Mouse (Mus musculus) spleen, adult 2 months (tissue): Measurements from ENCODE around the gene Tgfb1i1. TPM values are rescaled to one million over a fixed set of nuclear protein-coding genes. Genes with fewer than 3 reads are reported as not detected.

Experiments used
- DNase-seq, 2 experiments: peaks; one replicate each; pipeline versions ENCODE4 v3.0.0 to v3.0.0-alpha.2; 2012 to 2021; ENCODE audit warnings: low spot score in 2 of 2, low read depth in 1 of 2
- H3K27ac ChIP-seq: fragments of 200-500 bp; 2 replicates; pipeline ENCODE4 v1.5.1; 2012; ENCODE audit warnings: low read length, inconsistent platforms; ENCODE audit not compliant: insufficient read depth
- H3K27me3 ChIP-seq: fragments of 200-500 bp; 2 replicates; pipeline ENCODE4 v1.6.1; 2012; ENCODE audit warnings: mild to moderate bottlenecking, moderate library complexity, low read length, inconsistent platforms; ENCODE audit not compliant: control insufficient read depth, insufficient read depth
- H3K36me3 ChIP-seq: fragments of 200-500 bp; 2 replicates; pipeline ENCODE4 v1.6.1; 2012; ENCODE audit warnings: mild to moderate bottlenecking, low read length, inconsistent platforms; ENCODE audit not compliant: control insufficient read depth, insufficient read depth
- H3K4me1 ChIP-seq: fragments of 200-500 bp; 2 replicates; pipeline ENCODE4 v1.6.1; 2011; ENCODE audit warnings: inconsistent platforms; ENCODE audit not compliant: control insufficient read depth, insufficient read depth, insufficient read length
- H3K4me3 ChIP-seq: fragments of 200-500 bp; 2 replicates; pipeline ENCODE4 v1.5.1; 2011; ENCODE audit warnings: mild to moderate bottlenecking, inconsistent platforms; ENCODE audit not compliant: insufficient read depth, insufficient read length; ENCODE audit errors: extremely low read depth
- CTCF ChIP-seq: fragments of 200-500 bp; IDR thresholded peaks from 2 replicates; pipeline ENCODE4 v1.5.1; 2011; ENCODE audit warnings: mild to moderate bottlenecking, inconsistent platforms; ENCODE audit not compliant: insufficient read depth, insufficient read length, insufficient replicate concordance; ENCODE audit errors: extremely low read depth
- POLR2A ChIP-seq: fragments of 200-500 bp; IDR thresholded peaks from 2 replicates; pipeline ENCODE4 v1.6.1; 2011; ENCODE audit warnings: low read depth, low read length, inconsistent platforms
- WGBS: fragments of 180-500 bp; shearing (Covaris S2); methylation state at CpG from one replicate; pipeline ENCODE4 v1.1.7; 2018; 5-methylcytosine and 5-hydroxymethylcytosine counted together
- polyA plus RNA-seq: library from polyadenylated mRNA; depleted of rRNA; stranded (reverse); fragments of >200 nt; gene quantifications from 2 replicates; pipeline ENCODE4 v1.2.3, GENCODE M21; 2012

Gene Tgfb1i1
- polyA plus RNA-seq, 1 experiment: 33.8 TPM

DNA sequence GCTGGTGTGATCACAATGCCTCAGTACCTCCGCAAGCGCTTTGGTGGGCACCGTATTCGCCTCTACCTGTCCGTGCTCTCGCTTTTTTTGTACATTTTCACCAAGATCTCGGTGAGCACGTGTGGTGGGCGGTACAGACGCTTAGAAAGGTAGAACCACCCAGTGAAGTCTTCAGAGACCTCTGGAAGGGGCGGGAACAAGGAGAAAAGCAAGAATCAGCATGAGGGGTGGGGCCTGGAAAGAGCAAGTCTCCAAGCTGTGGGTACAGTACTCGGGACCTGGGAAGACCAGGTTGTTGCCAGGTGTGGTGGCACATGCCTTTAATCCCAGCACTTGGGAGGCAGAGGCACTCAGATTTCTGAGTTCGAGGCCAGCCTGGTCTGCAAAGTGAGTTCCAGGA lies 20.8 kb downstream of the Tgfb1i1 start:
- Histone ChIP-seq H3K27ac (no peak overlapping the region), H3K4me3 (no peak overlapping the region), H3K36me3 (peaks cover 8% of the 10 kb centered on the region), H3K27me3 (no peaks in the 10 kb centered on the region), H3K4me1 (no peaks in the 10 kb centered on the region)
- 68% methylated on average over 13 of the region's 13 CpGs for WGBS
- DNase-seq: no peak
- TF ChIP-seq CTCF: no peak
- TF ChIP-seq POLR2A: no peak

DNA sequence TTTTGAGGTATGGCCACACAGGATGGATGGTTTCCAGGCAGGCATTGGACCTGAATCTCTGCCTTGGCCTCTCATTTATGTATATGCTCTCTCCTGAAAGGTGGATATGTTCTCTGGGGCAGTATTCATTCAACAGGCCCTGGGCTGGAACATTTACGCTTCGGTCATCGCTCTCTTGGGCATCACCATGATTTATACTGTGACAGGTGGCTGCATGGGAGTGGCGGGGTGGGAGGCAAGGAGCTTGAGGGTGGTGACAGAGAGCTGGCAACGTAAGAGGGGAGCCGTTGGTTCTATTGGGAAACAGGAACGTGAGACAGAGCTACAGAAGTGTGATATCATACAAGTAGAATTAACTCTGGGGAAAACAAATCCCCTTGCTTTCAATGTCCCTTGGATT lies 21.2 kb downstream of the Tgfb1i1 start:
- WGBS: 81% methylated on average over 7 of the region's 7 CpGs
- Histone ChIP-seq H3K4me3 (no peak overlapping the region), H3K36me3 (peaks cover 9% of the 10 kb centered on the region), H3K27ac (no peak overlapping the region), H3K27me3 (no peaks in the 10 kb centered on the region), H3K4me1 (no peaks in the 10 kb centered on the region)
- no peak for TF ChIP-seq CTCF
- no peak for TF ChIP-seq POLR2A
- no peak for DNase-seq

DNA sequence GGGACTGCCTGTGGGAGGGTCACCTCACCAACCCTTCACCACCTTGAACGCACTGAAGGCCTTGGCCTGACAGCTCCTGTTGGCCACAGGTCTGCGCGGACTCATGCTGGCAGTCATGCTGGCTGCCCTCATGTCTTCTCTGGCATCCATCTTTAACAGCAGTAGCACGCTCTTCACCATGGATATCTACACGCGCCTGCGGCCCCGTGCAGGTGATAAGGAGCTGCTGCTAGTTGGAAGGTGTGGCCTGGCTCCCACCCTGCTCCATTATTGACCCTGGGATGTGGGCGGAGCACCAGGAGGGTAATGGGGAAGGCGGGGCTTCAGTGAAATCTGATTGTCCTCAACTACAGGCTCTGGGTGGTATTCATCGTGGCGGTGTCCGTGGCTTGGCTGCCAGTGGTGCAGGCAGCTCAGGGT lies 23.8 kb downstream of the Tgfb1i1 start:
- Histone ChIP-seq H3K27me3 (no peaks in the 10 kb centered on the region), H3K4me3 (no peak overlapping the region), H3K4me1 (no peaks in the 10 kb centered on the region), H3K36me3 (peaks cover 19% of the 10 kb centered on the region), H3K27ac (no peak overlapping the region)
- TF ChIP-seq POLR2A (no peak), CTCF (no peak)
- WGBS: 73% methylated on average over 13 of the region's 13 CpGs
- no peak for DNase-seq

DNA sequence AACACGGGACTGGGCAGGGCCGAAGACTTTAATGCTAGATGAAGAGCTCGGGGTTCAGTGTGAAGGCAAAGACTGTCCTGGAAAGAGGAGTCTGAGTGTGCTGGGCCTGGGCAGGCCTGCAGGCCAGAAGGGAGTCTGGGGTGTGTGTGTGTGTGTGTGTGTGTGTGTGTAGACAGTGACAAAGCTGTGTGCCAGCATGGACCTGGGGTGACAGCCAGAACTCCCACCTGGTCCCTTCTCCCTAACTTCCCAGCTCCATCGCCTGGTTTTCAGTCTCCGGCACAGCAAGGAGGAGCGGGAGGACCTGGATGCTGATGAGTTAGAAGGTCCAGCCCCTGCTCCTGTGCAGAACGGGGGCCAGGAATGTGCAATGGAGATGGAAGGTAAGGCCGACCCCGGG lies 24.9 kb downstream of the Tgfb1i1 start:
- TF ChIP-seq CTCF: no peak
- no peak overlapping the region for H3K4me3 ChIP-seq
- DNase-seq: no peak
- H3K27ac ChIP-seq: no peak overlapping the region
- WGBS: 93% methylated on average over 9 of the region's 9 CpGs
- no peaks in the 10 kb centered on the region for H3K4me1 ChIP-seq
- peaks cover 25% of the 10 kb centered on the region for H3K36me3 ChIP-seq
- H3K27me3 ChIP-seq: no peaks in the 10 kb centered on the region

GRCm38 (mm10) chr7:128276051-128276450 lies 29.4 kb downstream of the Tgfb1i1 start:
- no peak overlapping the region for H3K27ac ChIP-seq
- no peak for DNase-seq
- WGBS: 94% methylated on average over 6 of the region's 6 CpGs
- no peaks in the 10 kb centered on the region for H3K4me1 ChIP-seq
- no peak overlapping the region for H3K4me3 ChIP-seq
- TF ChIP-seq CTCF: no peak
- TF ChIP-seq POLR2A: no peak
- H3K36me3 ChIP-seq: peaks cover 25% of the 10 kb centered on the region
- no peaks in the 10 kb centered on the region for H3K27me3 ChIP-seq

DNA sequence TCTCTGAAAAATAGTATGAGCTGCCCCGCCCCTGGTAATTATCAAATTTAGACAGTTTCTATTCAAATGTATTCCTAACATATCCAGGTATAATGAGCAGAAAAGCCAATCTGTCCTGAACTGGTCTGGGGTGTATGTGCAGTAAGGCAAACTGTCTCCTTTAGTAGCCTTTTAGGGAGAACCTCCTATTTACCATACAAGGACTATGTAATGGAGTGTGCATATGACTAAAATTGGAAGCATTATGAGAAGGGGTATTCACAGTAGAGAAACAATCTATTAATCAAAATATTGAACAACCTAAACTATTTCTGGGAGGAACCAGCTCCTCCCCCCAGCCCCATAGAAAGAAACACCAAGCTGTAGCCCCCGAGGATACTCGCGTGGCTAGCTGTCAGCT lies 33.1 kb downstream of the Tgfb1i1 start:
- 94% methylated on average over 4 of the region's 4 CpGs for WGBS
- no peaks in the 10 kb centered on the region for H3K4me1 ChIP-seq
- H3K4me3 ChIP-seq: no peak overlapping the region
- no peak overlapping the region for H3K27ac ChIP-seq
- H3K27me3 ChIP-seq: no peaks in the 10 kb centered on the region
- no peak for TF ChIP-seq POLR2A
- TF ChIP-seq CTCF: no peak
- DNase-seq: no peak
- H3K36me3 ChIP-seq: peaks cover 11% of the 10 kb centered on the region

- H3K4me3 ChIP-seq: no peak overlapping the region
- no peaks in the 10 kb centered on the region for H3K27me3 ChIP-seq
- 88% methylated on average over 11 of the region's 11 CpGs for WGBS
- no peaks in the 10 kb centered on the region for H3K4me1 ChIP-seq
- H3K36me3 ChIP-seq: no peaks in the 10 kb centered on the region; the same call in 1 of the 2 replicates
- no peak for TF ChIP-seq POLR2A
- TF ChIP-seq CTCF: no peak
- H3K27ac ChIP-seq: no peak overlapping the region
- no peak for DNase-seq
These were observed 35.2 kb downstream of the Tgfb1i1 start for GRCm38 (mm10) chr7:128281765-128282164.
